Mouse (Mus musculus) adipose tissue, adult 10 weeks (tissue): ENCODE measurements around the gene Ugt1a5. TPM values are rescaled to one million over a fixed set of nuclear protein-coding genes. Genes with fewer than 3 reads are reported as not detected.

ENCODE experiments used
- polyA plus RNA-seq: library from polyadenylated mRNA; stranded (reverse); fragments of 350-450 nt; fragmentation: Illumina TruSeq; extraction: RNeasy Lipid Tissue Mini Kit (QIAGEN cat#74804); gene quantifications from one replicate; pipeline ENCODE4 v1.2.3, GENCODE M21; 2014; ENCODE audit warnings: low read depth, low replicate concordance

Ugt1a5 gene
- polyA plus RNA-seq = not detected

DNA sequence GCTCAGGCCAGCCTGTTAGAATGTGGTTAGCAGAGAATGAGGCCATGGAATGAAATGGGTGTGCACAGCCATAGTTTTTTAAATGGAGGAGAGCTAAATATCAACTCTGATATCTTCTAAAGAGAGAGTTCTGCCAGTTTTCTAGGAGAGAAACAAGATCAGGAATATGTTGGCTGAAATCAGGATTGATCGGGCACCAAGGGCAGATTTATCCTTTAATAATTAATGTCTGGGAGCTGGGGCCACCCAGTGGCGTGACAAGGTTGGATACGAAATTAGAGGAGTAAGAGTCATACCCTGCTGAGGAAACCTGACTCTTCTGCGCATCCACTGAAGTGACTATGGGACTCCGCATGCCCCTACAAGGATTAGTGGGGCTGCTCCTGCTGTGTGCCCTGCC lies at the start of gene Ugt1a5:
Gene Ugt1a5 (plus strand): TSS at position 302 of the 400 bp plus-strand sequence.

DNA sequence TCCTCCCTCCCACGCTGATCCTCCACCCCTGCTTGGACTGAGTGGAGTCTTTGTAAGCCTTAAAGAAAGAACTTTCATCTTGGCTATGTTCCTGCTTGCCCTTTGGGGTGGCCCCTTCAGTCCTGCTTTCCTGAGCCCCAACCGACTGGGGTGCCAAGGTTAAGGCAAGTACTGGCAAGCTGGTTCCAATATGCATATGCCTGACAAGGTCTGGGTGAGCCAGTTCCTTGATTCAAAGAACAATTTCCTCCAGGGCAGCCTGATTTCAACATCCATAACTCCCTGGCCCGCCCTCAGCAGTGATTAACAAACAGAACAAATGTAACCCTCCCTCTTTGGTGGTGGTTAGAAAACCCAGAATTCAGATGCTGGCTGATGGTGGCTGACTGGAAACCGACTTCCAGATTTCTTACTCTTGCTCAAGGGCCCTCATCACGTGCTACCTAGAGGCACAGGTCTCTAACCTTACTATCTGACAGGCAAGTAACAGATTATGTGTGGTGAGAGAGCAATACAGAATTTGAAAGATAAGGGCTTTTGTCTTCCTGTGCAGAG lies 31.3 kb upstream of the Ugt1a5 start, which contains the start of gene Ugt1a6a:
Gene Ugt1a6a (plus strand): TSS at position 353 of the 555 bp plus-strand sequence.

DNA sequence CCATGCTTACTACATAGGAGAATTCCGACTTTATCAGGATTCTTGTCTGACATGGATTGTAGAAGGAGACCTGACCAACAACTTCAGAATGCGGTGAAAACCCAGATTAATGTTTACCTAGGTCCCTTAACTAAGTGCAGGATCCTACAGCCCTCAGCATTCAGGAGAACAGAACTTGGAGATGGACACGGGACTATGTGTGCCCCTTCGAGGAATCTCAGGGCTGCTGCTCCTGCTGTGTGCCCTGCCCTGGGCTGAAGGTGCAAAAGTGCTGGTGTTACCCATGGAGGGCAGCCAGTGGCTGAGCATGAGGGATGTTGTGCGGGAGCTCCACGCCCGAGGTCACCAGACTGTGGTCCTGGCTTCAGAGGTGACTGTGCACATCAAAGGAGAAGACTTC lies 34.6 kb downstream of the Ugt1a5 start, which contains the start of gene Ugt1a2:
Gene Ugt1a2 (plus strand): TSS at position 146 of the 400 bp plus-strand sequence.

DNA sequence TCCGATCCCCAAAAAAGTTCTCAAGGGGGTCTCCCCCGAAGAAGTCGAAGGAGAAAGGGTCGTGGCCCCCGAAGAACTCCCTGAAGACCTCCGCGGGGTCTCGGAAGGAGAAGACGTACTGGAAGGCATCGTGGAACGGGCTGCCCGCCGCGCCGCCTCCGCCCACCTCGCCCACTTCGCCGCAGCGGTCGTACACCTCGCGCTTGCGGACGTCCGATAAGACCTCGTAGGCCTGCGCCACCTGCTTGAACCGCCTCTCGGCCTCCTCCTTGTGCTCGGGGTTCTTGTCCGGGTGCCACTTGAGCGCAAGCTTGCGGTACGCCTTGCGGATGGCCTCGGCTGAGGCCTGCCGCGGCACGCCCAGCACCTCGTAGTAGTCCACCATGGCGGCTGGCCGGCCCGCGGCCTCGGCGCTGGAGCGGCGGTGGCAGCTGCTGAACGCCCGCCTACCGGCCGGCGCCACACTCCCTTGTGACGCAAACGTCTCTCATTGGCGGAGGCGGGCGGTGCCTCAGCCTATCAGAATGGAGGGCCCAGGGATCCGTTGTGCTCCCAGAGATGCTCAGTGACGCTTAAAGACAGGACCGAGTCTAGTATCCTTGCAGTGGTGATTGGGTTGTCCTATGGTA lies 39.6 kb downstream of the Ugt1a5 start, which contains the start of gene Dnajb3:
Gene Dnajb3 (minus strand): TSS at position 489 of the 629 bp plus-strand sequence.

DNA sequence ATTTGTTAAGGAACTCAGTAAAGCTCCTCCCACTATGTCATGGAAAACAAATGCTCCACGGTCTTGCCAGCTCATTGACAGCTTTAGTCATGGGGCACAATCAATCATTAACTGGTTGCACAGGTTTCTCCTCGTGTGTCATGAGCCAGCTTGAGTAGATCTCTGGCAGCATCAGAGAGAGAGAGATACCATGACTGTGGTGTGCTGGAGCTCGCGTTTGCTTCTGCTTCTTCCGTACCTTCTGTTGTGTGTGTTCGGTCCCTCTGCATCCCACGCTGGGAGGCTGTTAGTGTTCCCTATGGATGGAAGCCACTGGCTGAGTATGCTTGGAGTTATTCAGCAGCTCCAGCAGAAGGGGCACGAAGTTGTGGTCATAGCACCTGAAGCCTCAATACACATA lies 46.0 kb downstream of the Ugt1a5 start, which contains the start of gene Ugt1a1:
Gene Ugt1a1 (plus strand): TSS at position 148 of the 400 bp plus-strand sequence.

DNA sequence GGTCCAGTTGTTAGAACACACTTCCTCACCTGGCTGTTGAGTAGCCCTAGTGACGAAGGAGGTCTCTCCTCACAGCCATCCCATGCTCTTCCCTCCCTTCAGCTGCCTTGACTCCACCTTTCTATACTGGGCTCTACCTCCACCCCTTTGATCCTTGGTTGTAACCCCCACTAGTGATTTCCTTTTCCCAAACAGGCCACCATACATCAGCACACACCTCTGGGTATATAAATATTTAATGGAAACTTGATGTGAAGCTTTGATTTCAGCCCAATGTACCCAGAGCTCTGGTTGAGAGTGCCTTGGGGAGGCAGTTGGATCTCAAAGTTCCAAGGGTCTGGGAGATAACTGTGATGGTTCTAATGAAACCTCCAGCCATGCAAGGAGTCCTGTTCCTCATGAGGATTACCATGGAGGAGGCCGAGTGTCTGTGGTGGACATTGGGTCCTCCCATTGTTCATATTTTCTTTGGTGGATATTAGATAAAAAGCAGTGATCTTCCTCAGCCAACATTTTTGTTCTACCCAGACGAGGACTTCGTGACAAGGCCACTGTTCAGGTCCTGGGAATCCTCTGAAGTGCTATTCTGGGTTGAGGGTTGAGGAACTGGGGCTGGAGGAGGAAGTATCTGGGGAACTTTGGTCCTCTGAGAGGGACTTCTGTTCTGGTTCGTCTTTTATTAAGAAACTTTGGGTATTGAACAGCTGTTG lies 61.0 kb downstream of the Ugt1a5 start, which contains the start of gene Mroh2a:
Gene Mroh2a (plus strand): TSS at position 317 of the 710 bp plus-strand sequence.

Other genes starting within 250 kb of the Ugt1a5 start
- 15.1 TPM for gene Usp40, start 157.5 kb upstream of the Ugt1a5 start, polyA plus RNA-seq
- gene Ugt1a10, start 110.6 kb upstream of the Ugt1a5 start, polyA plus RNA-seq = not detected
- gene Ugt1a9, start 95.2 kb upstream of the Ugt1a5 start, polyA plus RNA-seq = not detected
- not detected for gene Ugt1a8, start 78.2 kb upstream of the Ugt1a5 start, polyA plus RNA-seq
- 15.9 TPM for gene Ugt1a7c, start 71.0 kb upstream of the Ugt1a5 start, polyA plus RNA-seq
- gene Ugt1a6b, start 62.8 kb upstream of the Ugt1a5 start, polyA plus RNA-seq = 12.1 TPM
- 59.3 TPM for gene Ugt1a6a, start 31.2 kb upstream of the Ugt1a5 start, polyA plus RNA-seq
- 0.25 TPM for gene Ugt1a2, start 34.6 kb downstream of the Ugt1a5 start, polyA plus RNA-seq
- 21.6 TPM for gene Dnajb3, start 39.8 kb downstream of the Ugt1a5 start, polyA plus RNA-seq
- gene Ugt1a1, start 45.9 kb downstream of the Ugt1a5 start, polyA plus RNA-seq = 0.61 TPM
- gene Mroh2a, start 61.0 kb downstream of the Ugt1a5 start, polyA plus RNA-seq = 61.5 TPM
- 74.9 TPM for gene Hjurp, start 111.6 kb downstream of the Ugt1a5 start, polyA plus RNA-seq
- 0.07 TPM for gene Trpm8, start 111.6 kb downstream of the Ugt1a5 start, polyA plus RNA-seq
- gene Spp2, start 240.9 kb downstream of the Ugt1a5 start, polyA plus RNA-seq = not detected